Mouse (Mus musculus): ENCODE measurements around the gene Cenps.
"Not testable (repeated sequence)": the region's sequence is repeated elsewhere in the genome, so short reads cannot be mapped to it uniquely, and the experiment has no call there.

Cenps gene

GRCm38 (mm10) chr4:149136982-149137770 lies at the start of gene Cenps:
Gene Cenps, minus strand, starts transcription at chr4:149137629.
- peak; percentile 94 for DNase-seq (ENCODE audit: low read depth, low spot score)

DNA sequence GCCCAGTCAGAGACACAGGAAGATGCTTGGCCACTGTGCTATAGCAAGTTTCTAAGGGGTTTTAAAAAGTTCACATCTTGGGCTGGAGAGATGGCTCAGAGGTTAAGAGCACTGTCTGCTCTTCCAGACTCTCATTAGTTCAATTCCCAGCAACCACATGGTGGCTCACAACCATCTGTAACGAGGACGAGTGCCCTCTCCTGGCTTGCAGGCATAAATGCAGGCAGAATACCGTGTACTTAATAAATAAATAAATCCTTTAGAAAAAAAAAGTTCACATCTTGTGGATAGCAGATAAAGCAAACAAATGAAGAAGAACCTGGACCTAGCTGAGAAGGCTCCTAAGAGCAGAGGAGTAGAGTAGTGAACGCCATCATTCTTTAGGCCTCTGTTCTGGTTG lies 45.3 kb upstream of the Cenps start:
- DNase-seq (ENCODE audit: low read depth, low spot score), result no peak

DNA sequence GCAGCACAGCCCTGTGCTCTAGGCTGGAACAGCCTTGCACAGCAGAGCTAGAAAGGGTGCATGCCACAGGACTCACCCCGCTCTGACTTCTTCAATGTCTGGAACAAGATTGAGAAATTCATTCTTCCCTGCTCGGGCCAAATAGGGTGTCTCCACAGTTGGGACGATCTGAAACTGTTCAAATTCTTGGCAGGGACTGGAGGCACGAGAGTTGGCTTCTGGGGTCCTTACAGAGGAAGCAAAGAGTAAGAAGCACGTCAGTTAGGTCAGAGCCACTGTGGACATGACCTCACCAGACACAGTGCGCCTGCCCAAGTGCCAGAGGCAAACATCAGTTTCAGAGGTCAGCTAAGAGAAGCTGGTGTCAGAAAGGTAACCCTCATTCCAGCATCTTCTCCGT lies 44.8 kb upstream of the Cenps start:
- DNase-seq (ENCODE audit: low read depth, low spot score), result no peak

DNA sequence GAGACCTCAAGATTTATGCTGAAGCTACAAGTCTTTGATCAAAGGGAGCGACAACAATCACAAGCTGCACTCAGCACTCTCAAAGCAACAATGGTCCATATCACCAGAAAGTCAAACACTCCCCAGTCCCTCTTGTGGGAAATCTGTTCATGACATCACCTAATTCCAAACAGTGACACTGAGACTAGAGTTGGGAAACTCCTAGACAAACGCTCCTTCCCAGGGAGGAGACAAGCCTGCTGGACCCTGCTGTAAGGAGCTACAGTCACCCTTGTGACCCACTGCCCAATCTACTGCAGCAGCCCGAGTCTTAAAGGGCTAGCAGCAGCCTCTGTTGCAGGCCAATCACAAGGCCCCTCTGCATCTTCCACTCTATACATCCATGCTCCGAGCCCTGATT lies 42.1 kb upstream of the Cenps start:
- no peak for DNase-seq (ENCODE audit: low read depth, low spot score)

DNA sequence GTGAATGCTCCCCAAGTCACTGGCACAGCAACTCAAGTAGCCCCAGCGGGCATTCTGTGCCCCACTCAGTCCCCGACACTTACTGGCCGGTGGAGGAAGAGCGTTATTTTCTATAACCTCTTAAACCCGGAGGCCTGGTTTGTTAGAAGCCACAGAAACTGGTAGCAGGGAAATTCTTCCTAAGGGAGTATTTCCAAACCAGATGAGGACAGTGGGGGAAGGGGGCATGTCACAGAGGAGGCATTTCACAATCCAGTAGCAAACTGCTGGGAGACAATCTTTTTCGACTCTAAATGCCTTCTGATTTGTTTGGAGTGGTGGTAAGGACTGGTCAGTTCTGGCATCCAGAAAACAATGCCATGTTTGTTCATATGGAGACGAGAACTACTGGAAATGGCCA lies 41.7 kb upstream of the Cenps start:
- DNase-seq (ENCODE audit: low read depth, low spot score), result no peak

DNA sequence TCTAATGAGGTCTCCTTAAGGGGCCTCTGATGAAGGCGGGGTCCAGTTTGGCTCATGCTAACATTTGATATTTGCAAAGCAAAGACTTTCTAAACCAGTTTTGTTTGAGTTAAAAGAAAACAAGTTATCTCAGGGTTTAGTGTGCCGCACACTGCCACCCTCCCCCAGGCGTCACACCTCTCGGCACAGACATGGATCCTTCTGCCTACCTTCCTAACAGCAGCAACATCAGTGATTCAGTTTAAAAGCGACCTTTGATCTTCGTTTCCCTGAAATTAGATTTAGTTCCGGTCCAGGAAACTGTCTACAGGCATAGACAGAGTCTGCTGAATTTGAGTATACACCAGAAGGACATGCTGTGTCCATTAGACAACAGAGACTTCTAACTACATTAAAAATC lies 40.9 kb upstream of the Cenps start:
- no peak for DNase-seq (ENCODE audit: low read depth, low spot score)

- DNase-seq (ENCODE audit: low read depth, low spot score), result no peak
Measured at GRCm38 (mm10) chr4:149177046-149177445, 39.6 kb upstream of the Cenps start.

DNA sequence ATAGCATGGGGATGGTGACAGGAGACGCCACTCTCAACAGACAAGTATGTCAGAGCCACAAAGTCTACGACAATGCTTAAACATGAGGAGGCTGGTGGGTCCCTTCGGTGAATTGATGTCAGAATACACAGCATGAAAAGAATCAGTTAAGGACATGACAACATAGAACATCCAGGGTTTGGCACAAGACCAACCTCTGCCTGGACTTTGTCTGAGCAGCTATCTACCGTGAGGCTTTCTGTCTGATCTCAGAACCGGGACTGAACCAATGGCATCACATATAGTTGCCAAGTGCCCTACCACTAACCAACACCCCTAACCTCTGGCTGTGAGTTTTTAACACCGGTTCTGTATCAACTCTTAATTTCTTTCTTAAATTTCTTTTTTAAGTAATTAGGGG lies 39.2 kb upstream of the Cenps start:
- no peak for DNase-seq (ENCODE audit: low read depth, low spot score)

- DNase-seq (ENCODE audit: low read depth, low spot score), result no peak
Measured at GRCm38 (mm10) chr4:149173661-149174060, 36.2 kb upstream of the Cenps start.

DNA sequence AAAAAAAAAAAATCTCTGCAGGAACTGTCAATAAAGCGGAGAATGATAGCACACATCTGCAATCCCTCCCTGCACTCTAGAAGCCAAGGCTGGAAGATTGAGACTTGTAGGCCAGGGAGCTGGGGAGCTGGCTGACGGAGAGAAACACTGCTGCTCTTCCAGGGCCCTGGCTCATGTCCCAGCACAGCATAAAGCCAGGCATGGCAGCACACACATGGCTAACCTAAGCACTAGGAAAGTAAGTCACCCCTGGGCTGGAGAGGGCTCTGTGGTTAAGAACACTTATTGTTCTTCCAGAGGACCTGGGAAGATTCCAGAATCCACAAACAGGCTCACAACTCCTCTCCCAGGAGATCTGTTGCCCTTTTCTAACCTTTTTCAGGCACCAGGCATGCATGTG lies 35.2 kb upstream of the Cenps start:
- DNase-seq (ENCODE audit: low read depth, low spot score), result no peak

DNA sequence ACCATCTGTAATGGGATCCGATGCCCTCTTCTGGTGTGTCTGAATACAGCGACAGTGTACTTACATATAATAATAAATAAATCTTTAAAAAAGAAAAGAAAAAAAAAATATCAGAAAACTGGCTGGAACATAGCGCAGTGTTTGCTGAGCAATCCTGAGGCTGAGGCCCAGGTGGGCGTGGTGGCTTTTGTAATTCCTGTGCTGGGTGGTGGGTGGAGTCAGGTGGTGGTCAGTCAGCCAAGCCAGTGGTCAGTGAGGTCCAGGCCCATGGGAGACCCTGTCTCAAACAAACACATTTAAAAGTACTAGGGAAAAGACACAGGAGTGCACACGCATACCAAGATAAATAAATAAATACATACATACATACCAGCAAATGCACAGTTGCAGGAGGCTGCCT lies 34.7 kb upstream of the Cenps start:
- no peak for DNase-seq (ENCODE audit: low read depth, low spot score)

DNA sequence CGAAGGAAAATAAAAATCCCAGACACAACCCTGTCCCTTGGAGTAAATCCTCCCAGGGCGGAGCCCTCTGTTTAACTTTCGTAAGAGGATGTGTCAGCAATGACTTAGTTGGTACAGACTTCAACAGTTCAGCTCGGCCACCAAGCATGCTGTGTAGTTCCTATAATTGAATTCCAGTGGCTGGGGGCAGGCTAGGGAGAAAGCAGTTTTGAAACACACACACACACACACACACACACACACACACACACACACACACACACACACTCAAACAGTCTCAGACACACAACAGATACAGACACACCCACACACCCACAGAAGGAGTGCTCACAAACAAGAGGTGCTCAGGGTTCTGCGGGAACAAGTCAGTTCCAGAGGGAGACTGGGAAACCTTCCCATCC lies 34.2 kb upstream of the Cenps start:
- no peak for DNase-seq (ENCODE audit: low read depth, low spot score)

GRCm38 (mm10) chr4:149170394-149170931 lies 33.0 kb upstream of the Cenps start:
- no peak for DNase-seq (ENCODE audit: low read depth, low spot score)

DNA sequence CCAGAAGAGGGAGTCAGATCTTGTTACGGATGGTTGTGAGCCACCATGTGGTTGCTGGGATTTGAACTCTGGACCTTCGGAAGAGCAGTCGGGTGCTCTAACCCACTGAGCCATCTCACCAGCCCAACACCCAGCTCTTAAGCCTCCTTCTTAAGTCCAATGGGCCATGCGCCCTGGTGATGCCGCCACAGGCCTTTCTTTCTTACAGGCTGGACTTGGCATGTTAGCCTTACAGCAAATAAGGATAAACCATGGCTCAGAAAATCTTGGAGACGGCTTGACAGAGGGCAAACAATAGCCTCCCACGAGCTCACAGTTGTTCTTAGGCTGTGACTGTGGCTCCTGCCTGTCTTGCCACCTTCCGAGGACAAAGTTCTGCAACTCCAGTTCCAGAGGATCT lies 32.5 kb upstream of the Cenps start:
- not testable (repeated sequence) for DNase-seq (ENCODE audit: low read depth, low spot score)

- no peak for DNase-seq (ENCODE audit: low read depth, low spot score)
Measured at GRCm38 (mm10) chr4:149168016-149168415, 30.6 kb upstream of the Cenps start.

DNA sequence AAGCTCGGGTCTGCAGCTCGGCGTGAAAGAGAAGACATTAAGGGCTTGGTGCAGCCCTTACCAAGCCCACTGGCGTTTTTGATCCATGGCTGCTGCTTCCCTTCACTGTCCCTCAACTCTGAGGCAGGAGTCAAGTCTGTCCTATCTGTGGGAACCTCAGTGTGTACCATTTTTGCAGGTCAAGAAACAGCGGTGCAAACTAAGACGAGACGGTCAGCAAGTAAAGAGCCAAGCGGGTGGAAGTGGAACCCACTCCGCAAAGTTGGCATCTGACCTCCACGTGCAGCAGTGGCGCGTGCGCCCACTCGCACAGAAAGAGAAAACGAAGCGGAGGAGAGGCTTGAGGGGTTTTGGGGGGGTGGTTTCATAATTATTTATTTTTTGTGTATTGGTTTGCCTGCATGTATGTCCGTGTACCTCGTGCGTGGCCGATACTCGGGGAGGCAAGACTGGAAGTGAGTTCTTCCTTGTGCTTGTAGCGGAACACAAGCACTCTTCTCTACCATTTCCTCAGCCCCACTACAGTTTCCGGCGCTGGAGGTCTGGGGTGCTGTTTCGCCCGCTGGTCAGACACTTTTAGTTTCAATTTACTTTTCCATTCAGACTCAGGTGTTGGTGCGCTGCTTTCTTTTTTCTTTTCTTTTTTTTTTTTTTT lies 29.7 kb upstream of the Cenps start:
- DNase-seq (ENCODE audit: low read depth, low spot score), result no peak

GRCm38 (mm10) chr4:149166215-149166946 lies 29.0 kb upstream of the Cenps start, which contains the start of gene Pgd:
Gene Pgd, minus strand, starts transcription at chr4:149166771.
- peak; percentile 97 for DNase-seq (ENCODE audit: low read depth, low spot score)

- no peak for DNase-seq (ENCODE audit: low read depth, low spot score)
Measured at GRCm38 (mm10) chr4:149164150-149164549, 26.7 kb upstream of the Cenps start.

- no peak for DNase-seq (ENCODE audit: low read depth, low spot score)
Measured at GRCm38 (mm10) chr4:149163196-149163595, 25.8 kb upstream of the Cenps start.

- DNase-seq (ENCODE audit: low read depth, low spot score), result no peak
Measured at GRCm38 (mm10) chr4:149161166-149161565, 23.7 kb upstream of the Cenps start.

DNA sequence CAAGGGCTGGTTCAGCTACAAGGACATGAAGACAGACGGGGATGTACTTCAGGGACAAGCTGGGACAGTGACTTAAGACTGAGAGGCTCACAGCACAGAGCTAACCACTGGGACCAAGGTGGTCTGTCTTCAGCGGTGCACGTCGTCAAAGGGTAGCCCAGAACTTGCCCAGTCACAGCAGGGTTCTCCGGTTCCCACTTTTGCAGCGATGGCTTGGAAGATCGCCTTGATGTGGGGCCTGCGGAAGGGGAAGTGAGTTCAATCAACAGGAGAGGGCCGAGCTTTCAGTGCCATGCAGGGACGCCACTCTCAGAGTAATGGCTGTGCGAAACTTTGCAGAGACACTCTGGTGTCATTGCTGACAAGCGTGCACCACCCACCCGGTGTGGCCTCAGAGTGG lies 22.5 kb upstream of the Cenps start:
- no peak for DNase-seq (ENCODE audit: low read depth, low spot score)

DNA sequence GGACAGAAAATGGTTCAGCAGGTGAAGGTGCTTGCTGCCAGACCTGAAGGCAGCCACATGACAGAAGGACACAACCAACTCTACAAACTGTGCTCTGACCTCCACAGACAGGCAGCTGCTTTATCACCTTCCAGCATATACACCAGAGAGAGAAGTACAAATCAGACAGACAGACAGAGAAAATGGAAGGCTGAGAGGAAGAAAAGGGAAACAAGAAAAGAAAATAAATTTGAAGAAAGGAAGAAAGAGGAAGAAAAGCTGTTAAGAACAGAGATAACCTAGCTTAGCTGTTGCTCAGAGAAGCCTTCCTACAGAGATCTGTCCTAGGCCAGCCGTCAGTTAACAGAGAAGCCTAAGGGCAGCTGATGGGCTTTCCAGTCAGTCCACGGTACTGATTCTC lies 21.8 kb upstream of the Cenps start:
- DNase-seq (ENCODE audit: low read depth, low spot score), result no peak

All from mesoderm, embryonic 11.5 days (tissue).